Comparison of ENCODE assay signal across 8 mouse cellular contexts in the genomic region with DNA sequence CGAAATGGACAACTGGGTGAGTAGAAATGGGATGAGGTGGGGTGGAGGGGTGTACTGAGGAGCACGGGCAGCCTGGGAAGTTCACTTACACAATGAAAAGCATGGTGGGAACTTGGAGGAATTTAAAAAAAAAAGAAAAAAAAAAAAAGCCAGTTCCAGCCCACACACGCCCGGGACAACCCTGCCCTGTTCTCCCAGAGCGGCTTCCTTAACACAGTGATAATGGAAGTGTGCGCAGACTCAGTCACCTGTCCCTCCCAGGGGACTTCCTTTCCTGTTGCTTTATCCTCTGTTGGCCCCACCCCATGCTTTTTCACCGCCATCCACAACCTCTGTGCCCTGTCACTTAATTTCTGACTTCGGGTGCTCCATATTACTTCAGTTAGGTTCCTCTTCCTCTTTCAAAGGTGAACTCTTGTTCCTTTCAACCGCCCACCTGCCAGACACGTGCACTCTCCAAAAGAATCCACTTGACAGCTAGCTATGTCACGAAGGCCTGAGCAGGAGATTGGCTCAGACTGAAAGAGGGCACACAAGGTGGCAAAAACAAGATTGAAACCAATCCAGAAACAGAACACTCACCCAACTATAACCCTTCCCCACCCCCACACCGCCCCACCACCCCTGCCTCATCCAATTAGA. TPM values are rescaled to one million over a fixed set of nuclear protein-coding genes. Genes with fewer than 3 reads are reported as not detected.
DNase-seq lines count a peak whose midpoint lies in the region; ATAC-seq and TF ChIP-seq lines count a peak whose summit lies in the region.
"Had no signal": no experiment of that assay in that cellular context is flagged by ENCODE, and none has a peak within 500 bp of the region (broad histone marks: within the 10 kb centered on the region; RNA-seq: fewer than 3 reads in every experiment).

No protein-coding gene starts in this region.

- H3K9me3 ChIP-seq in lung, embryonic 16.5 days (ENCODE audit: control insufficient read depth, low read length): no peaks in the 10 kb centered on the region
- H3K9me3 ChIP-seq in forebrain, embryonic 14.5 days (replicated peaks; ENCODE audit: control insufficient read depth, low read length): no peaks in the 10 kb centered on the region
- no peaks in the 10 kb centered on the region for H3K9me3 ChIP-seq in liver, postnatal 0 days (ENCODE audit: low read length)

- no peaks in the 10 kb centered on the region for H3K36me3 ChIP-seq in lung, embryonic 16.5 days (ENCODE audit: control insufficient read depth, insufficient read depth, low read length)
- H3K36me3 ChIP-seq in forebrain, embryonic 14.5 days (ENCODE audit: control insufficient read depth, insufficient read depth, low read length): no peaks in the 10 kb centered on the region
- H3K36me3 ChIP-seq in liver, postnatal 0 days (replicated peaks; ENCODE audit: insufficient read depth, low read length): no peaks in the 10 kb centered on the region

- no peak for TF ChIP-seq EP300 in liver, postnatal 0 days (IDR thresholded peaks at IDR 0.05; ENCODE audit: low read depth)

- H3K4me2 ChIP-seq in lung, embryonic 16.5 days (ENCODE audit: low read depth, low read length): peak overlapping the region; percentile 62
- H3K4me2 ChIP-seq in forebrain, embryonic 14.5 days (ENCODE audit: low read length): peak overlapping the region; percentile 71
- H3K4me2 ChIP-seq in liver, postnatal 0 days (ENCODE audit: low read depth, low read length): no peak overlapping the region

- H3K4me3 ChIP-seq in lung, embryonic 16.5 days (ENCODE audit: low read length): no peak overlapping the region
- H3K4me3 ChIP-seq in forebrain, embryonic 14.5 days (ENCODE audit: low read depth, low read length): peak overlapping the region; percentile 36
- 0 out of 2 replicates have a peak overlapping the region, but pooled peaks have one; percentile 1 for H3K4me3 ChIP-seq in liver, postnatal 0 days (ENCODE audit: low read depth, low read length)

- peaks cover 53% of the 10 kb centered on the region for H3K27me3 ChIP-seq in lung, embryonic 16.5 days (ENCODE audit: control insufficient read depth, insufficient read depth, low read depth, low read length)
- peaks cover 86% of the 10 kb centered on the region for H3K27me3 ChIP-seq in forebrain, embryonic 14.5 days (replicated peaks; ENCODE audit: control insufficient read depth, insufficient read depth, low read length)
- peaks cover 75% of the 10 kb centered on the region for H3K27me3 ChIP-seq in liver, postnatal 0 days (ENCODE audit: insufficient read depth, low read length)

- no peak for TF ChIP-seq CTCF in liver, postnatal 0 days (IDR thresholded peaks at IDR 0.05; ENCODE audit: low read depth)

- H3K9ac ChIP-seq in lung, embryonic 16.5 days (ENCODE audit: low read length): no peak overlapping the region
- no peak overlapping the region for H3K9ac ChIP-seq in forebrain, embryonic 14.5 days (ENCODE audit: low read length)
- no peak overlapping the region for H3K9ac ChIP-seq in liver, postnatal 0 days (replicated peaks)

- no peak for ATAC-seq in lung, embryonic 16.5 days (ENCODE audit: low read depth)
- no peak for ATAC-seq in forebrain, embryonic 14.5 days
- no peak for ATAC-seq in liver, postnatal 0 days

- H3K27ac ChIP-seq in lung, embryonic 16.5 days (ENCODE audit: low read length): no peak overlapping the region
- H3K27ac ChIP-seq in forebrain, embryonic 14.5 days (ENCODE audit: low read depth, low read length): no peak overlapping the region
- no peak overlapping the region for H3K27ac ChIP-seq in liver, postnatal 0 days (ENCODE audit: low read depth)

- 5% methylated on average over 12 of the region's 12 CpGs for WGBS in lung, embryonic 16.5 days
- 12% methylated on average over 12 of the region's 12 CpGs for WGBS in forebrain, embryonic 14.5 days
- 4% methylated on average over 12 of the region's 12 CpGs for WGBS in liver, postnatal 0 days (ENCODE audit: insufficient replicate concordance)

- H3K4me1 ChIP-seq in lung, embryonic 16.5 days (replicated peaks; ENCODE audit: control insufficient read depth, insufficient read depth, low read length): peaks cover 24% of the 10 kb centered on the region
- peaks cover 17% of the 10 kb centered on the region for H3K4me1 ChIP-seq in forebrain, embryonic 14.5 days (ENCODE audit: control insufficient read depth, insufficient read depth, low read length)
- peaks cover 8% of the 10 kb centered on the region for H3K4me1 ChIP-seq in liver, postnatal 0 days (ENCODE audit: insufficient read depth)

- no peak for DNase-seq in lung, adult 18-20 months
- no peak for DNase-seq in forebrain, embryonic 14.5 days (ENCODE audit: low spot score)
- DNase-seq in liver, postnatal 0 days: no peak
- peak; percentile 47 to 54 for DNase-seq in thymus, postnatal 36 days
- DNase-seq in frontal cortex, adult 2 months (ENCODE audit: extremely low spot score in 1 of 2, low spot score in 1 of 2): no peak
- no peak for DNase-seq in lung, postnatal 14 days

RNA-seq across cellular contexts. Expression of a gene that starts 17.4 kb away (rescaled TPM):
- polyA plus RNA-seq in lung, embryonic 16.5 days (2015; fragmentation: Nextera tagmentation; extraction: Ambion mirVana): not detected in 2 replicates
- polyA plus RNA-seq in forebrain, embryonic 14.5 days (2014; fragmentation: Nextera tagmentation; extraction: Ambion mirVana): 3.3 and 4.0 TPM in 2 replicates
- polyA plus RNA-seq in liver, postnatal 0 days (2015; fragmentation: Nextera tagmentation; extraction: Ambion mirVana): not detected in 2 replicates
- 0.04 TPM in 1 of 2 replicates, not detected in the other for polyA plus RNA-seq in frontal cortex, adult 2 months (2012; rRNA removed)
- polyA plus RNA-seq: liver, embryonic 16.5 days had no signal

RNA-seq across cellular contexts. Expression of a gene that starts 35.0 kb away (rescaled TPM):
- 0.64 and 0.84 TPM in 2 replicates for polyA plus RNA-seq in lung, embryonic 16.5 days (2015; fragmentation: Nextera tagmentation; extraction: Ambion mirVana)
- 0.10 and 0.17 TPM in 2 replicates for polyA plus RNA-seq in forebrain, embryonic 14.5 days (2014; fragmentation: Nextera tagmentation; extraction: Ambion mirVana)
- 0.54 and 0.57 TPM in 2 replicates for polyA plus RNA-seq in liver, postnatal 0 days (2015; fragmentation: Nextera tagmentation; extraction: Ambion mirVana)
- 0.40 and 0.56 TPM in 2 replicates for polyA plus RNA-seq in frontal cortex, adult 2 months (2012; rRNA removed)

RNA-seq across cellular contexts. Expression of a gene that starts 42.0 kb away (rescaled TPM):
- polyA plus RNA-seq in lung, embryonic 16.5 days (2015; fragmentation: Nextera tagmentation; extraction: Ambion mirVana): 1.6 TPM in 1 of 2 replicates, not detected in the other
- not detected in 2 replicates for polyA plus RNA-seq in forebrain, embryonic 14.5 days (2014; fragmentation: Nextera tagmentation; extraction: Ambion mirVana)
- polyA plus RNA-seq in liver, postnatal 0 days (2015; fragmentation: Nextera tagmentation; extraction: Ambion mirVana): not detected in 2 replicates
- not detected in 2 replicates for polyA plus RNA-seq in frontal cortex, adult 2 months (2012; rRNA removed)
- polyA plus RNA-seq: liver, embryonic 16.5 days had no signal

RNA-seq across cellular contexts. Expression of a gene that starts 44.6 kb away (rescaled TPM):
- polyA plus RNA-seq in lung, embryonic 16.5 days (2015; fragmentation: Nextera tagmentation; extraction: Ambion mirVana): 480 and 515 TPM in 2 replicates
- polyA plus RNA-seq in forebrain, embryonic 14.5 days (2014; fragmentation: Nextera tagmentation; extraction: Ambion mirVana): 509 and 616 TPM in 2 replicates
- 394 and 410 TPM in 2 replicates for polyA plus RNA-seq in liver, postnatal 0 days (2015; fragmentation: Nextera tagmentation; extraction: Ambion mirVana)
- polyA plus RNA-seq in frontal cortex, adult 2 months (2012; rRNA removed): 501 and 602 TPM in 2 replicates

RNA-seq across cellular contexts. Expression of a gene that starts 52.0 kb away (rescaled TPM):
- polyA plus RNA-seq in lung, embryonic 16.5 days (2015; fragmentation: Nextera tagmentation; extraction: Ambion mirVana): 29.4 and 31.1 TPM in 2 replicates
- 16.1 and 21.1 TPM in 2 replicates for polyA plus RNA-seq in forebrain, embryonic 14.5 days (2014; fragmentation: Nextera tagmentation; extraction: Ambion mirVana)
- 5.3 and 6.8 TPM in 2 replicates for polyA plus RNA-seq in liver, postnatal 0 days (2015; fragmentation: Nextera tagmentation; extraction: Ambion mirVana)
- 25.3 and 26.5 TPM in 2 replicates for polyA plus RNA-seq in frontal cortex, adult 2 months (2012; rRNA removed)

Comparison
In these comparisons a context has a peak if more than half of its experiments do, and no peak if none do; other contexts are left out.
1. DNase-seq: peak in thymus, postnatal 36 days (2 of 2); none in lung, adult 18-20 months (0 of 2), forebrain, embryonic 14.5 days (single experiment), liver, postnatal 0 days (single experiment), frontal cortex, adult 2 months (0 of 2) and lung, postnatal 14 days (single experiment).